Comparison of ENCODE assay signal across 8 mouse cellular contexts in genomic region chr2:60124648-60125048, GRCm38 (mm10).
DNase-seq lines count a peak whose midpoint lies in the region; ATAC-seq lines count a peak whose summit lies in the region.

No protein-coding gene starts in this region.

- peak overlapping the region; percentile 99 for H3K27ac ChIP-seq in hindbrain, embryonic 15.5 days (replicated peaks)

- H3K9me3 ChIP-seq in hindbrain, embryonic 15.5 days: no peaks in the 10 kb centered on the region

- peak; percentile 79 for ATAC-seq in hindbrain, embryonic 15.5 days (ENCODE audit: low FRiP score, low read depth)
- ATAC-seq in megakaryocyte, adult 5-6 weeks (ENCODE audit: poor library complexity, severe bottlenecking): peak; percentile 48

- H3K4me3 ChIP-seq in hindbrain, embryonic 15.5 days: peak overlapping the region; percentile 95

- no peaks in the 10 kb centered on the region for H3K36me3 ChIP-seq in hindbrain, embryonic 15.5 days

- intact Hi-C loops in left cerebral cortex, postnatal 10 days (cut with DNase I): loop anchor here (5.0 kb wide), 2 partner anchors 83 to 87 kb away; partner anchors contain the start of genes Baz2b and March7

- DNase-seq in MN1 (ENCODE audit: low spot score): peak; percentile 68
- DNase-seq in cerebellum, adult 8-10 months: peak; percentile 48
- DNase-seq in gastrocnemius, adult 18-20 months (ENCODE audit: low spot score): peak; percentile 56
- peak; percentile 23 to 76 for DNase-seq in left cerebral cortex, postnatal 10 days (ENCODE audit: extremely low spot score in 1 of 2, low spot score in 2 of 2)
- peak; percentile 52 to 54 for DNase-seq in right cerebral cortex, postnatal 10 days (ENCODE audit: low spot score in 2 of 2)
- peak; percentile 39 to 53 for DNase-seq in urinary bladder, postnatal 36 days (ENCODE audit: low spot score in 2 of 2)

- H3K4me1 ChIP-seq in hindbrain, embryonic 15.5 days (replicated peaks): peaks cover 36% of the 10 kb centered on the region

- 0% methylated on average over 16 of the region's 47 CpGs for WGBS in hindbrain, embryonic 15.5 days

- no peaks in the 10 kb centered on the region for H3K27me3 ChIP-seq in hindbrain, embryonic 15.5 days

- H3K4me2 ChIP-seq in hindbrain, embryonic 15.5 days: peak overlapping the region; percentile 58

- H3K9ac ChIP-seq in hindbrain, embryonic 15.5 days: peak overlapping the region; percentile 97

Comparison
In these comparisons a context has a peak if more than half of its experiments do, and no peak if none do; other contexts are left out.
1. Peak in every context shown above with its lines: DNase-seq, ATAC-seq, H3K4me3 ChIP-seq and H3K27ac ChIP-seq.